In the genomic region with DNA sequence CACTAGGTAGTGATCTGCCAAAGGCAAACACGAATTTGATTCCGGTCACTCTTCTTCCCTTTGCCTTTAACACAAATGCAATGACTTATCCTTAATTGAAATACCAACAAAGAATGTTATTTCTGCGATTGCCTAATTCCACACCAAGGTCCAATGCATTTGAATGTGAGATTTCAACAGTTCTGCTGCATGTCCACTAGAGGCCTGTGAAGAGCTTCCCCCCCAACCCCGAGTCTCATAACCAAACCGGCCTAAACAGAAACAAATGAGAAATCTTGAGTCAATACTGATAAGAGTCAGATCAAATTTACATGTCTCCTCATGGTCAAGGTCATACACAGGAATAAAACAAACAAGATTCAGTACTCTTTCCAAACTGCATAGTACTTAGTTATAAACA, we compare ENCODE assay signal across 7 mouse cellular contexts.
DNase-seq lines count a peak whose midpoint lies in the region; ATAC-seq and TF ChIP-seq lines count a peak whose summit lies in the region.

No protein-coding gene starts in this region.

- no peak overlapping the region for H3K4me3 ChIP-seq in C2C12 (ENCODE audit: insufficient read depth, poor library complexity, severe bottlenecking)
- no peak overlapping the region for H3K4me3 ChIP-seq in embryonic facial prominence, embryonic 14.5 days (ENCODE audit: low read depth, low read length)
- no peak overlapping the region for H3K4me3 ChIP-seq in hindbrain, embryonic 11.5 days (ENCODE audit: low read depth, low read length)
- no peak overlapping the region for H3K4me3 ChIP-seq in limb, embryonic 13.5 days

- H3K36me3 ChIP-seq in C2C12 (ENCODE audit: control insufficient read depth, insufficient read depth) = peaks cover 8% of the 10 kb centered on the region
- no peaks in the 10 kb centered on the region for H3K36me3 ChIP-seq in embryonic facial prominence, embryonic 14.5 days (ENCODE audit: control insufficient read depth, insufficient read depth, low read length)
- no peaks in the 10 kb centered on the region for H3K36me3 ChIP-seq in hindbrain, embryonic 11.5 days (ENCODE audit: control insufficient read depth, insufficient read depth, low read length)
- no peaks in the 10 kb centered on the region for H3K36me3 ChIP-seq in limb, embryonic 13.5 days

- 0 out of 2 replicates have a peak overlapping the region, but pooled peaks have one; percentile 48 for H3K27ac ChIP-seq in embryonic facial prominence, embryonic 14.5 days (replicated peaks; ENCODE audit: low read depth, low read length)
- no peak overlapping the region for H3K27ac ChIP-seq in hindbrain, embryonic 11.5 days (ENCODE audit: low read depth, low read length)
- peak overlapping the region; percentile 92 for H3K27ac ChIP-seq in limb, embryonic 13.5 days

- peaks cover 37% of the 10 kb centered on the region for H3K79me3 ChIP-seq in C2C12 (ENCODE audit: low read depth)

- peaks cover 95% of the 10 kb centered on the region for H3K79me2 ChIP-seq in C2C12 (ENCODE audit: control insufficient read depth, insufficient read depth)

- H3K9ac ChIP-seq in embryonic facial prominence, embryonic 14.5 days (ENCODE audit: low read depth, low read length) = no peak overlapping the region
- H3K9ac ChIP-seq in hindbrain, embryonic 11.5 days (ENCODE audit: low read depth, low read length) = no peak overlapping the region
- no peak overlapping the region for H3K9ac ChIP-seq in limb, embryonic 13.5 days

- DNase-seq in 3T3-L1 (ENCODE audit: low read depth, low spot score) = peak; percentile 86
- DNase-seq in embryonic facial prominence, embryonic 14.5 days (ENCODE audit: low spot score) = peak; percentile 61
- peak; percentile 52 for DNase-seq in hindbrain, embryonic 11.5 days (ENCODE audit: low spot score)
- DNase-seq in retina, adult 2 months (ENCODE audit: low read depth, low spot score) = peak; percentile 9

- peak; percentile 35 for TF ChIP-seq CTCF in C2C12 (IDR thresholded peaks at IDR 0.05; ENCODE audit: control insufficient read depth, insufficient read depth, insufficient read length)

- 0 out of 2 replicates have a peak, but pooled peaks have one; percentile 70 for ATAC-seq in embryonic facial prominence, embryonic 14.5 days (ENCODE audit: low read depth)
- ATAC-seq in hindbrain, embryonic 11.5 days (ENCODE audit: low FRiP score) = peak; percentile 58
- ATAC-seq in limb, embryonic 13.5 days (ENCODE audit: low FRiP score, low read depth) = no peak; the same call in 1 of the 2 replicates
- no peak for ATAC-seq in inflammation-experienced regulatory T-cells, adult 6 months

- H3K9me3 ChIP-seq in embryonic facial prominence, embryonic 14.5 days (ENCODE audit: control insufficient read depth, low read length) = no peaks in the 10 kb centered on the region
- no peaks in the 10 kb centered on the region for H3K9me3 ChIP-seq in hindbrain, embryonic 11.5 days (ENCODE audit: control insufficient read depth, low read length)
- no peaks in the 10 kb centered on the region for H3K9me3 ChIP-seq in limb, embryonic 13.5 days

- no peak overlapping the region for H3ac ChIP-seq in C2C12 (ENCODE audit: control insufficient read depth, insufficient read length, low read depth)

- WGBS in embryonic facial prominence, embryonic 14.5 days = 34% methylated on average over 5 of the region's 5 CpGs
- WGBS in hindbrain, embryonic 11.5 days = 51% methylated on average over 5 of the region's 5 CpGs
- WGBS in limb, embryonic 13.5 days = 37% methylated on average over 5 of the region's 5 CpGs

- H3K4me2 ChIP-seq in embryonic facial prominence, embryonic 14.5 days (ENCODE audit: low read depth, low read length) = no peak overlapping the region
- no peak overlapping the region for H3K4me2 ChIP-seq in hindbrain, embryonic 11.5 days (replicated peaks; ENCODE audit: low read depth, low read length)
- H3K4me2 ChIP-seq in limb, embryonic 13.5 days (replicated peaks) = no peak overlapping the region

- no peaks in the 10 kb centered on the region for H3K27me3 ChIP-seq in C2C12 (ENCODE audit: control insufficient read depth, insufficient read depth, insufficient read length)
- no peaks in the 10 kb centered on the region for H3K27me3 ChIP-seq in embryonic facial prominence, embryonic 14.5 days (replicated peaks; ENCODE audit: control insufficient read depth, insufficient read depth, low read length)
- no peaks in the 10 kb centered on the region for H3K27me3 ChIP-seq in hindbrain, embryonic 11.5 days (ENCODE audit: control insufficient read depth, insufficient read depth, low read length)
- H3K27me3 ChIP-seq in limb, embryonic 13.5 days = no peaks in the 10 kb centered on the region

- peaks cover 11% of the 10 kb centered on the region; the same call in 1 of the 2 replicates for H3K4me1 ChIP-seq in embryonic facial prominence, embryonic 14.5 days (ENCODE audit: control insufficient read depth, insufficient read depth, low read length)
- peaks cover 8% of the 10 kb centered on the region for H3K4me1 ChIP-seq in hindbrain, embryonic 11.5 days (replicated peaks; ENCODE audit: control insufficient read depth, insufficient read depth, low read length)
- H3K4me1 ChIP-seq in limb, embryonic 13.5 days = peaks cover 35% of the 10 kb centered on the region

TF ChIP-seq in C2C12, 6 proteins besides CTCF, POLR2A, EP300 and RAD21:
- TF ChIP-seq CEBPB (IDR thresholded peaks at IDR 0.05; ENCODE audit: low read depth) (peak; percentile 73), USF1 (IDR thresholded peaks at IDR 0.05; ENCODE audit: low read depth) (no peak)

Comparison
In these comparisons a context has a peak if more than half of its experiments do, and no peak if none do; other contexts are left out.
1. DNase-seq: peak in every context shown above with its lines; median percentile 86 in 3T3-L1; 61 in embryonic facial prominence, embryonic 14.5 days; 52 in hindbrain, embryonic 11.5 days; 9 in retina, adult 2 months.
2. ATAC-seq: peak in embryonic facial prominence, embryonic 14.5 days (single experiment) and hindbrain, embryonic 11.5 days (single experiment); none in limb, embryonic 13.5 days (single experiment) and inflammation-experienced regulatory T-cells, adult 6 months (single experiment).